Mouse (Mus musculus): Measurements from ENCODE around the gene Fzr1.
A peak's percentile ranks its signal among the peaks of the same experiment; 100 is the strongest.

Gene Fzr1

DNA sequence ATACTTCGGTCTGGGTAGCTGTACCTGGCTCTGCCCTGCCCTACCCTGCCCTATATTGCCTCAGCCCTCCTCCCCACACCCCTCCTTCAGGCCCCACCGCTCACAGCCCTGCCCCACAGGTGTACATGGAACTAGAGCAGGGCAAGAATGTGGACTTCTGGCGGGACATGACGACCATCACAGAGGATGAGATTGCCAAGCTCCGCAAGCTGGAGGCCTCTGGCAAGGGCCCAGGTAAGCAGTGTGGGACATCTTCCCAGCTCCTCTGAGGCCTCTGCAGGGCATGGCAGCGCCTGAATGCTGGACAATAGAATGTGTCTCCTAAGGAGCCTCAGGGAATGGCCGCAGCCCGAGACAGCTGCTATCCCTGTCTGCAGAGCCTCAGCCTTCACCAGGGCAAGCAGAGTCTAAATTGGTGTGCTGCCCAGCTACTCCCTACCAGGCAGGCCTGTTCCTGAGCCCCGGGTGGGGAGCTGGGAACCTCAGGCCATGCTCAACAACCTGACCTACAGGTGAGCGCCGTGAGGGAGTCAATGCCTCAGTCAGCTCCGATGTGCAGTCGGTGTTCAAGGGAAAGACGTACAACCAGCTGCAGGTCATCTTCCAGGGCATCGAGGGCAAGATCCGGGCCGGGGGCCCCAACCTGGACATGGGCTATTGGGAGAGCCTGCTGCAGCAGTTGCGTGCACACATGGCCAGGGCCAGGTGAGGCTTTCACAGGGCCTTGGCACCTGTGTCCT is 54.4 kb downstream of the Fzr1 start:
- DNase-seq: no peak

DNA sequence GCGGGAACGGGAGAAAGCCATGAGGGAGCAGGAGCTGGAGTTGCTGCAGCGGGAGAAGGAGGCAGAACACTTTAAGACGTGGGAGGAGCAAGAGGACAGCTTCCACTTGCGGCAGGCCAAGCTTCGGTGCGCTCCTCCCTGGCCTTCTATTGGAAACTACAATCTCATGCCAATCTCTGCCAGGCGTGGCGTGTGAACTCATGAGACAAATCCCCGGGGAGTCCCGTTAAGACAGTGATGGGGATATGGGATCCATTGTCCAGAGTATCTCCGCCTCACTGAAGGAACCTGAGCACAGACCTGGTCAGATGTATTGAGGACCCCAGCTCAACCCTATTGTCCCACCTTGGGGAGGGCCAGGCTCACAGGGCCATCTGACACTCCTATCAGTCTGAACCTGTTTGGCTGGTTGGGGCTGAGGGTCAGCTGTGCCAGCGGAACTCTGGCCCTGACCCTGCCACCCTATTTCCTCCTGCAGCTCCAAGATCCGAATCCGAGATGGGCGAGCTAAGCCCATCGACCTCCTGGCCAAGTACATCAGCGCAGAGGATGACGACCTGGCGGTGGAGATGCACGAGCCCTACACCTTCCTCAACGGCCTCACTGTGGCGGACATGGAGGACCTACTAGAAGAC is 55.1 kb downstream of the Fzr1 start:
- no peak for DNase-seq

DNA sequence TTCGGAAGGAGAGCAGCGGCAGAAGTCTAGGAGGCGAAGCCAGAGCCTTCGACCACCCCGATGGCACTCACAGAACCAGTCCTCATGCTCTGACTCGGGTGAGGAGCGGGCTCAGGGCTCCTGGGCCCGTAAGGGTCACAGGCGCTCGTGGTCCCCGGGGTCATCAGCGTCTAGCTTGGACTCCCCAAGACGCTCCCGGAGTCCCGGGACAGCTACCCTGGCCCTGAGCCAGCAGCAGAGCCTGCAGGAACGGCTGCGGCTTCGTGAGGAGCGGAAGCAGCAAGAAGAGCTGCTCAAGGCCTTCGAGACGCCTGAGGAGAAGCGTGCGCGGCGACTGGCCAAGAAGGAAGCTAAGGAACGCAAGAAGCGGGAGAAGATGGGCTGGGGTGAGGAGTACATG is 55.9 kb downstream of the Fzr1 start:
- no peak for DNase-seq

DNA sequence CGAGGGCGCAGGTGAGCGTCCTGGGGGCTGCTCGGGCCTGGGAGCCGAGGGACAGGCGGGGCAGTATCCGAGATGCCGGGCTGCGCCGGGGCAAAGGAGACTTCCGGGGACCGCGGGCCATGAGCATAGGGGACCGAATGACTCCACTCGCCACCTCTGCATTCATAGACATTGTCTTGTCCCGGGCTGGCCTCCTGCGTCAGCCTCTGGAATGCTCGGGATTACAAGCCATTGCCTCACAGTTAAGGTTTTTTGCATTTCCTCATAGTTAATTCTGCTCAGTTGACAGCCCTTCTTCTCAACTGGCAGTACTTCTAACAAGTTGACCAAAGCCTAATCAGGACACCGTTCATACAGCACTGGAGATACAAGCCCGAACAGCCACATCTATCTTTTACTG is 56.9 kb downstream of the Fzr1 start:
- DNase-seq: no peak

DNA sequence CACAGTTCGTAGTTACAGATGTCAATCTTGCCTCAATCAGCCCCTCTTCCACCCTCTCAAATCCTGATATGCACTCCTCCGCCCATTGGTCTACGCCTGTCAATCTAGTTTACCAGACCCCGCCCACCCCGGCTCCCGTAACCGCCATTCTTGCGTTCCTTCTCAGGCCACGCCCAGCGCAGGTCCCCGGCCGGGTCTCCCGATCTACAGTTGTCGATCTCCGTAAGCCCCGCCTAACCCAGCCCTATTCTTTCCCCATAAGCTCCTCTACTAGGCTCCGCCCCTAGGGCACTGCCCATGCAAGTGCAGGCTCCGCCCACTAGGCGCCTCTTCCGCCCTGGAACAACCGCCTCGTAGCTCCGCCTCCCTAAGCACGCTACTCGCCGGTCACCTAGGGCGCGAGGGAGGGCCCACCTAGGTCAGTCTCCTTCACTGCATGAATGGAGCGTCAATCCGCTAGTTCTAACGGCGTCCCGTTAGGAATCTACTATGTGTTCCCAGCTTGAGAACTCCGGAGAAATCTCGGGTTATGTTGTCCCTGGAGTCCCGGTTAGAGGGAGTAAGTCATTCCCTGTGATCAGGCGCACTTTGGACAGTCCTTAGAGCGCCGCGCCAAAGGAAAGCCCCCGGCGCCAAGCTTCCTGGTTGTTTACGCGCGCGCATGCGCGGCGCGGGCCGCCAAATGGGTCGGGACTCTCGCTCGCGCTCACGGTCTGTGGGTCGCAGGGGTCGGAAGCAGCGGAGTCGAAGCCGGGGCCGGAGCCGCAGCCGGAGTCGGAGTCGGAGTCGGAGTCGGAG is 57.6 kb downstream of the Fzr1 start, which contains the start of gene Cactin:
Gene Cactin (plus strand): TSS at position 554 of the 798 bp plus-strand sequence.
- peak; percentile 98 for DNase-seq

DNA sequence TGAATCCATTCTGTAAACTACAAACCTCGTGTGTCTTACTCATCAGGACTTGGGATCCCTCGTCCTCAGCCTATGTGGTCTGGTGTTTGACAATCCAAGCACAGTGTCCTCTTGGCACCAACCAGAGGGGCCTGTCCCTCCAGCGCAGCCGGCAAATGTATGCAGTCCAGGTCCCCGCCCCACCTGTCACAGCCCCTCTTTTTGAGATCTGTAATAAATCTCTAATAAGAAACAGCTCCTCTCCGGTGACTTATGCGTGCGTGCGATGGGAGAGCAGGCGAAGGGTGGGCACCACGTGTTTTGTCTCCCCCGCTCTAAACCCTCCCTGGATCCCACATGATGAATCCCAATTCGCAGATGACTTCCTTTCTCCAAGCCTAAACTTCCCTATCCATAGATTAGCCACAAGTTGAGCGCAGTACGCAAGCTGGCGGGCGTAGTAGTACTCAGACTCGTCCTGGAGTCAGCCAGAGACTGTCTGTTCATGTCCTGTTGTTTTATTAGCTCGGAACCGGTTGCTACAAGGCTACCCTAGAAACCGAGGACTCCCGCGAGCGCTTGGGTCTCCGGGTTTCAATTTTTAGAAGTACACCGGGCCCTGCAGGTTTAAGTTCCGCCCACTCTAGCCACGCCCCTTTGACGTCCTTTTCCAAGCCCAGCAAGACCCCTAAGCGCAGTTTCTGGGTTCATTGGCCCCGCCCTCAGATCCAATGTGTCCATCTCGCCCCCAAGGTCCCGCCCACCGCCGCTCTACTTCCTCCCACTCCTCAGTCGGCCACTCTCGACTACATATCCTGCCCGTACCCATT is 58.4 kb downstream of the Fzr1 start:
- DNase-seq: no peak

DNA sequence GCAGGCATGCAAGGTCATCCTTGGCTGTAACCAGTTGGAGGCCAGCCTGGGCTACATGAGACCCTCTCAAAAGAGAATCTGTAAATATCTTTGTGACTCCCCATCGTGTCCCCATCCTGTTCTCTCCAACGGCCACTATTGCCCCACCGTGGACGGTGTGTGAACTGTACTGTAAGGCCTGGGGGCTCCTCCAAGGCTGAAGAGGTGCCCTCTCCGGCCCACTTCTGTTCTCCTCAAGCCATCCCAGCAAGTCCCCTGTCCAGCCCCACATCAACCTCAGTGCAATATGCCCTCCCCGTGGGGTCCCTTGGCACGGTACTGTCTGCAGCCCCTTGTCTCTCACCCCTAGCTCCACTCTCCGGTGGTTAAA is 59.0 kb downstream of the Fzr1 start:
- DNase-seq: no peak

DNA sequence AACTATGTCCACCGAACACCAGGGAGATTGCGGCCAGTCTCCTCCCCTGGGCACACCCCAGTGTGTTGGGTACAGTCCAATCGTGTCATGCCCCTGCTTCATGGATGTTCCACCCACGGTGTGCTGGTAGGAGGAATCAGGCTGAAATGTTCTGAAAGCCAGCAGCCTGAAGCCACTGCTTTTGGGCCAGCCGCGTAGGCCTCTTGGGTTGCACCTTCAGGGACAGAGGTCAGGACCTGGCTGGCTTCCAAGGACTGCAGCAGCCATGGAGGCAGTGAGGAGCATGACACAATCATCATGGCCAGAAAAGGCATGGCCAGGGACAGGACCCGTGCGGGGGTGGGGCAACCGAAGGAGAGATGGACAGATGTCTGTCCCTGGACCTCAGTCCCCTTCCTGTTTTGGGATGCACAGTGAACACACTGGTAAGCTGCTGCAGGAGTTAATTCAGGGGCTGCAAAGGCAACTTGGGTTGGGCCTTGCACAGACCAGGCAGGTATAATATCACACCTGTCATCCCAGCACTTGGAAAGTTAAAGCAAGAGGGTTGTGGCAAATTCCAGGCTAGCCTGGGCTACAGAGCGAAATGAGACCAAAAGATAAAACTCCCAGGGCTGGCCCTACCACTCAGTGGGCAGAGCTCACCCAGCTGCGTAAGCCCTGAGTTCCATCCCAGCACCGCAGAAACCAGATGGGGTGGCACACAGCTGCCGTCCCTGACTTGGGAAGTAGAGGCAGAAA is 59.6 kb downstream of the Fzr1 start:
- peak; percentile 39 for DNase-seq

DNA sequence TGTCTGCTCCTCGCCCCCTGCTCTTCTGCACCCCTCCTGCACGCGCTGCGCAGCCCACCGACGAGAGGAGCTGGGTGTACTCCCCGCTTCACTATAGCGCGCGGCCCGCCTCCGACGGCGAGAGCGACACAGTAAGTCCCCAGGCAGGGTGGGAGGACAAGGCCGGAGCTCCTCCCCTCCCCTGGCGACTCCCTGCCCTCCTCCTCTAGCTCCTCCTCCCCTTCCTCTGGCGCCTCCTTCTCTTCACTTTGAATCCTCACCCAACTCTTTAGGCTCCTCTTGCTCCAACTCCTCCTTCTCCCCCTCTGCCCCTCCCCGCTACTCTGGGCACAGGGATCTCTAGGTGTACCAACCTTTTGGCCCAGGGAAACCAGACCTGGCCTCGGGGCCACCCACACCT is 61.0 kb downstream of the Fzr1 start:
- DNase-seq: peak; percentile 69

DNA sequence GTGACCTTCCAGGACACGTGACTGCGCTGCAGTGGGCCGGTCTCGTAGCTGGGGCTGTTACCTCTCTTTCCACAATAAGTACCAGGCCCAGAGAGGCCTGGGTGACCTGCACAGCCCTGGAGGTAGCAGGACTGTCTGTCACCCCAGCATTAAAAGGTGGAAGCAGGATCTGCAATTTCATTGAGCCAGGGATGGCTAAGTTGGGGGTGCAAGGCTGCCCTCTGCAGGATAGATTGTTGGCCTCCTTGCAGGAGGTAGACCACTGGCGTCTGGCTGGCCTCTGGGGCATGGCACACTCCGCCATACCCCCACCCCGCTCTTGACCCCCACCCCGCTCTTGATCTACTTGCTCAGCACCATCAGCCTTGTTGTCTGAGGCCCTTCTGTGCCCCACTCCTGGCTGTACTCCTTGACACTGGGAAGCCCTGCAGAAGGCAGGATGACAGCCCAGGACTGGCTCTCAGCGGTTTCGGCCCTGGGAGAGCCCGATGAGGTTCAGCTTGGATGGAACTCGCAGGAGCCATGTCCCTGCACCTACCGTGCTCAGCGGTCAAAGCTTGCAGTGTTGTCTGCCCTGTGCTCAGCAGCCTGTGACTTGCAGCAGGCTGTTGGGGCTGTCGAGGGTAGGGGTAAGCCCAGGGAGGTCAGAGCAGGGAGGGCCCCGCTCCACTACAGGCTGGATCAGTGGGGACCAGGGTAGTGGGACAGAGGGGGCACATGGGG is 61.8 kb downstream of the Fzr1 start:
- DNase-seq: peak; percentile 46

Data from kidney, adult 18-20 months (tissue).